Mouse (Mus musculus): ENCODE measurements around the gene Rab3b.
"Not testable (repeated sequence)": the region's sequence is repeated elsewhere in the genome, so short reads cannot be mapped to it uniquely, and the experiment has no call there.

Rab3b gene

DNA sequence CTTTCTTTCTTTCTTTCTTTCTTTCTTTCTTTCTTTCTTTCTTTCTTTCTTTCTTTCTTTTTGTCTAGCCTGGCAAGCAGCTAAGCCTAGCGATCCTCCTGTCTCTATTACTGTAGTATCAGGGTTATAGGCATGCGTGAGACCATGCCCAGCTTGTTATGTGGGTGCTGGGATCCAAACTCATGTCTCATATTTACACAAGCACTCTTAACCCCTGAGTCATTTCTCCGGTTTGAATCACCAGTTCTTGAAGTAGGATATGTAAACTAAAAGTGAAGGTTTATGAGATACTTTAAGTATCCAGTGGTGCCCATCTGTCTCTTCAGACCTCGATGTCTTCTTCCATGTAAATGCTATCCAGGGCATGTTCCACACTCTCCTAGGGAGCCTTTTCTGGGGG, 8.6 kb downstream of the Rab3b start:
- no peak for ATAC-seq (ENCODE audit: insufficient number of reproducible peaks, low FRiP score, low TSS enrichment)

DNA sequence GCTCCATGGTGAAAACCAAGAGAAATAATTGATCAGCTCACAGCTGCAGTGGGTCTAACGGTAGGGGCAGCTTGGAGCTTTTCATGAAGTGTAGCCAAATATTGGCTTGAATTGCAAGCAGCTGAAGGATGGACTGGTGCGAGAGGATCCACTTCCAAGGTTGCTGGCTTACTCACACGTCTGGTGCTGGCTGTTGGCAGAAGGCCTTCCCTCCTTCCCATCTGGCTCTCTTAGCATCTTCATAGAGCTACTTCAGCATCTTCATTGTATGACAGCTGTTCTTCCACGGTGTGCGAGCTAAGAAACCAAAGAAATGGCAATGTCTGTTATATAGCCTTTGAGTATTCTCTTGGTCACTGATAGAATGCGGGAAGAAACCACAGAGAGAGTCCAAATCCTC, 12.0 kb downstream of the Rab3b start:
- ATAC-seq (ENCODE audit: insufficient number of reproducible peaks, low FRiP score, low TSS enrichment), result no peak

DNA sequence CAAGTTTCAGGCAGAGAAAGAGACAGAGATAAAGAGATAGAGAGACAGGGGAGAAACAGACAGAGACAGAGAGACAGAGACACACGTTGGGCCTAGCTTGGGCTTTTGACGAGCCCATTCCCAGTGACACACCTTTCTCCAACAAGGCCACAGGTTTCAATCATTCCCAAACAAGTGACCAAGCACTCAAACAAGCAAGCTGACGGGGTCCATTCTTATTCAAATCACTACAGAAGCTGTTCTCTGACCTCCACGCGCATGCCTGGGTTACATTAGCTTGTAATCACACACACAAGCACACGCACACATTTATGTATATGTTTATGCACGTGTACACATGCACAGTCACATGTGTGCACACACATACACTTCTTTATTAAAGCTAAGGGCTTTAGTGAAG, 21.6 kb downstream of the Rab3b start:
- ATAC-seq (ENCODE audit: insufficient number of reproducible peaks, low FRiP score, low TSS enrichment), result no peak

DNA sequence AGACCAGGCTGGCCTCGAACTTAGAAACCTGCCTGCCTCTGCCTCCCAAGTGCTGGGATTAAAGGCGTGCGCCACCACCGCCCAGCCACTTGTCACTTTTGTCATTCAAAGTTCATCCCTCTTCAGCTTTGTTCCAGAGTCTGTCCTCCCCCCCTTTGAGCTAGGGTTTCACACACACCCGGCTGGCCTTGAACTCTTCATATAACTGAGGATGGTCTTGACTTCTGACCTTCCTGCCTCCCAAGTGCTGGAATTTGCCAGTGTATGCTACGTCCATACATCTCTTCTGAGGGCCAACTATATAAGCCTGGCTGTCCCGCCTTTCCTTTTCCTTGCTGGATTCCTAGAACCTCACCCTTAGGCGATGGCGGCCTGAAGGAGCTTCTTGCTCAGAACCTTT, 24.0 kb downstream of the Rab3b start:
- ATAC-seq (ENCODE audit: insufficient number of reproducible peaks, low FRiP score, low TSS enrichment), result no peak

DNA sequence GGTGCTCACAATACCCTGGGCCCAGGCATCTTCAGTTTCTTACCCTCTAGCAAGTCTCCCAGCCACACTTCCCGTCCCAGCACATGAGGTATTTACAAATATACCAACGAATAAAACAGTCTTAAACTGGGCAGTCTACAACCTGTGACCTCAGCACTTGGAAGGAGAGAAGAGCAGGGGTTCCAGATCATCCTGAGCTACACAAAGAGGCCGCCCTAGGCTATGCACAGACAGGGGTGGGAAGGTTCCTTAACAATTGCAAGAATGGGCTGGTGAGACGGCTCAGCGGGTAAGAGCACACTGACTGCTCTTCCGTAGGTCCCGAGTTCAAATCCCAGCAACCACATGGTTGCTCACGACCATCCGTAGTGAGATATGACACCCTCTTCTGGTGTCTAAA, 24.5 kb downstream of the Rab3b start:
- ATAC-seq (ENCODE audit: insufficient number of reproducible peaks, low FRiP score, low TSS enrichment), result no peak

DNA sequence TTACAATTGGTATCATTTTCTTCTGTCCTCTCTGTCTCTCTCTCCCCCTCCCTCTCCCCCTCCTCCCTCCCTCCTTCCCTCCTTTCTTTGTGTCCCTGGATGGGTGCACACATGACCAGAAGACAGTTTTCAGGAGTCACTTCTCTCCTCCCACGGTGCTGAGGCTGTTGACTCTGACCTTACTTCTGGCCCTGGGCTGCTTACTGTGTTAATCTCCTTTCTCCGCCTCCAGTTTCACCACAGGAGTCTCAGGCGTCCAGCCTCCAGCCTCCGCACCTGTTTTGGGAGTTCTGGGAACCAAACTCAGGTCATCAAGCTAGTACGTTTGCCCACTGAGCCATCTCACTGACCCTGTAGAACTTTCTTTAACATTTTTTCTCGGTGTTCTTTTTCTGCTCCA, 25.2 kb downstream of the Rab3b start:
- no peak for ATAC-seq (ENCODE audit: insufficient number of reproducible peaks, low FRiP score, low TSS enrichment)

DNA sequence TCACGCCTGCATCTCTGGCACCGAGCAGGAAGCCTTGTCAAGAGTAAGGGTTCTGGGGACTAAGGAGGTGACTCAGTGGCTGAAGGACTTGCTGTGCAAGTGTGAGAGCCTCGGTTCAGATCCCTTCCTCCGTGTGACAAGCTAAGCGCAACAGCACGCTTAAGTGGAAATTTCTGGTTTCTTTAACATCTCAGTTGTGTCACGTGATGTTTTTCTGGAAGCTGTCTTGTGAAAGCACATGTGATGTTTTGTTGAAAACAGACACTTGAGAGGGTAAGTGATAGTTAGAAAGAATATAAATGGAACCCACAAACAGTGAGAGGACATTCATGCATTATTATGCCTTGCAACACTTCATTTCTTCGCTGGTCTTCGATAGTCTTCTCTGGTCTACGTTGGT, 25.9 kb downstream of the Rab3b start:
- no peak for ATAC-seq (ENCODE audit: insufficient number of reproducible peaks, low FRiP score, low TSS enrichment)

DNA sequence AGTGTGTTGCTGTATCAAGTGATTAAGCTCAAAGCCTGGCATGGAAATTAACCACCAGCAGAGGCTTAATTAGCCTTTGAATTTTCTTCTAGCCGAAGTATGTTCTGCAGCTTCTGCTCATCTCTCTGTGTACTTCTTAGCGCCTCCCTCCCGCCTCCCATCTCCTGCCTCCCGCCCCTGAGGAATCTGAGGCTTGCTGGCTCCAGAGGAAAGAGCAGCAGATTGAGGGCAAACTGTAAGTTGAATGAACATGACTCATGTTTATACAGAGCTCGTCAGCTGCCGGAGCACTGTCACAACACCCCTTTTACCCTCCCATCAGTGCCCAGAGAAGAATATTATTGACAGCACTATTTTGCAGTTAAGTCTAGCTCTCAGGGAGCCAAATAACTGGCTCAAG, 27.0 kb downstream of the Rab3b start:
- ATAC-seq (ENCODE audit: insufficient number of reproducible peaks, low FRiP score, low TSS enrichment), result no peak

DNA sequence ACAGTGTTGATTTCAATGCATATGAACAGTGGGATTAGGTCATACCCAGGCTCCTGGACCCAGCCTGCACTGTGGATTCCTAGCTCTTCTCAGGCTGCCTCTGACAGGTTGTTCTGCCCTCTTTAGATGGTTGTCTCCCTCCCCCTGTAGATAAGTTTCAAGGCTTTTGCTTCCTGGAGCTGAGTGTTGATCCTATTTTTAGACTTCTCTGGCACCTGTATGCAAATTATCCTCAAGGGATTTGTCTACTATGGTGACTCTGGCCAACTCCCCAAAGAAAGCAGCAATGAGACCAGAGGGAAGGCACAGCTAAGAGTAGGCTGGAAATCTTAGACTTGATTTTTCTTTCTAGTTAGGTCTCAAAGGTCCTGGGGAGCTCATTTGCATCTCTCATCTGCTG, 28.6 kb downstream of the Rab3b start:
- no peak for ATAC-seq (ENCODE audit: insufficient number of reproducible peaks, low FRiP score, low TSS enrichment)

DNA sequence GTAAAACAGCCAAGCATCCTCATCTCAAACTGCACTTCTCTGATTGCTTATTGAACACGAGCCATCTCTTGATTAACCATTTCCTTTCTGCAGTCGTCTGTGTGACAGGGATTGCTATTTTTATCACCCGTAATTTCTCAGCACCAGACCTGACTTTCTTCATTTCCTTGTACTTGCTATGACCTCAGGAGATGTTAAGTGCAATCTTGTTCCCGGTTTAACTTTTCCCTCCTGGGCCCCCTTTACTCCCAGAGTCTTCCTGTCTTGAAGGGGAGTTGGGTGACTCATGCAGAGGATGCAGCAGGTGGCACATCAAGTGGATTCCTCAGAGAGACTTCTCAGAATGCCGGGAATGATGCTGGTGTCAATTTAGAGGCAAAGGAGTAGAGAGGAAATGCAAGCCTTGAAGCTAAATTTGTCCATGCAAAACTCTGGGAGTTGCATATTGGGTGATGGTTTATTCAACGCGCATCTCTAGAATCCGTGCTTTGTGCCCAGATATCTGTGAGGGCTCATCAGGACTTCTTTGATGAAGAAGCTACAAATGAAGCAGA, 31.1 kb downstream of the Rab3b start:
- no peak for ATAC-seq (ENCODE audit: insufficient number of reproducible peaks, low FRiP score, low TSS enrichment)

DNA sequence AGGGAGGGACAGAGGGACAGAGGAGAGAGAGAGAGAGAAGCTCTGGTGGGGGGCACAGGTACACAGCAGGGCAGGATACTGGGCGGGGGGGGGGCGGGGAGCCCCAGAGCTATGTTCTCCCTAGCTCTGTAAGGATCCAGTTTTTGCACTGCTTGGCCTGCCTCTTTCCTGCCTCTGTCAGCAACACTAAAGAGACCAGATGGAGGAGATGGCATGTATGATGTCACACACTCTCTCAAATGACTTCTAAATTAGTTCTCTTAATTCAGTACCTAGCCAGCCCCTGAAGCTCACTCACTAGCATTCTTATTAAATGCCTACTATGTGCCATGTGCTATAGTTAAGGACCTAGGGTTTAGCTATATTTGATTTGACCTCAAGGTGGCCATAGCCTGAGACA, 33.0 kb downstream of the Rab3b start:
- ATAC-seq (ENCODE audit: insufficient number of reproducible peaks, low FRiP score, low TSS enrichment), result no peak

DNA sequence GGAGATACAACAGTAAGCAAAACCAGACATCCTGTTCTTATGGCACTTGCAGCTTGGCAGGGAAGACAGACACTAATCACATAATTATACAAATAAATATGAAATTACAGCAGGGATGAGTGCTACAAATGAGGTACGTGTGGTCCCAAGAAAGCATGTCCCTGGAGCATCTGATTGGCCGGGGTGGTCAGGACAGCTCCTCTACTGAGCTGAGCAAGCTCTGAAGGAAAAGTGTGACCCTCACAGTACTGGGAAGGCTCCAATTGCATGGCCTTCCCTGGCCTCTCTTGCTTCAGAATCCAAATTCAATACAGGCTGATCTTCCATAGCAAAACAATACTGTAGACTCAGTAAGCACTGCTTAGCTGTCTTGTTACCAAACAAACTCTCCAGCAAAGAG, 34.3 kb downstream of the Rab3b start:
- no peak for ATAC-seq (ENCODE audit: insufficient number of reproducible peaks, low FRiP score, low TSS enrichment)

DNA sequence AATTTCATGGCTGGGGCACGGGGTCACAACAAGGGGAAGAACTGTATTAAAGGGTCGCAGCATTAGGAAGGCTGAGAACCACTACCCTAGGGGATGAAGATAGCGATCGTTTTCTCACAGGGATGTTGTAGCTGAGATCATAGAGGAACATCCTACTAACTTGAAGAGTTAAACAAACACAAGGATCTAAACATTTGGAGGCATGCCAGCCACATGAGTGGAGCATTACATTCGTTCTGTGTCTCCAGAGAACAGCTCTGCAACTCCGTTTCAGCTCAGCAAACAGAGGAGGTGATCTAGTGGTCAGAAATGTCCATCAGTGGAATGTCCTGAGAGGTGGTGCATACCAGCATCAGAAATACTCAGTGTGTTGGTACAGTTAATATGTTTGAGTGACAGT, 35.5 kb downstream of the Rab3b start:
- no peak for ATAC-seq (ENCODE audit: insufficient number of reproducible peaks, low FRiP score, low TSS enrichment)

DNA sequence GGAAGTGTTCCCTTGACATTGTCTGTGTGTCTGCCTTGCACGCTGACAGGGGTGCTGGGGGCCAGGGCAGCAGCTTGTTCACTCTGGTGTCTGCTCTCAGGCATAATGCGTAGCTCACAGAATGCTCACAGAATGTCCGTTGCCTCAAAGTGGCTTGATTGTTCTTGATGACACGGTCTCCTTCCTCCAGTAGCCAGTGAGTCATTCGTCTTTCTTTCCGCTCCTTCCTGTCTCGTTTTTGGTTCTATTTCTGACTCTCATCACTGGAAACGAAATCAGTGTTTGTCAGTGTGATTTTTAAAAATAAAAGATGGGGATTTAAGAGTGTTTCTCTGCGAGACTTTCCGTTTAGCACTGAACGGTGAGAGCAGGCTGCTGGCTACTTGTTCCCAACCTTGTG, 36.2 kb downstream of the Rab3b start:
- no peak for ATAC-seq (ENCODE audit: insufficient number of reproducible peaks, low FRiP score, low TSS enrichment)

DNA sequence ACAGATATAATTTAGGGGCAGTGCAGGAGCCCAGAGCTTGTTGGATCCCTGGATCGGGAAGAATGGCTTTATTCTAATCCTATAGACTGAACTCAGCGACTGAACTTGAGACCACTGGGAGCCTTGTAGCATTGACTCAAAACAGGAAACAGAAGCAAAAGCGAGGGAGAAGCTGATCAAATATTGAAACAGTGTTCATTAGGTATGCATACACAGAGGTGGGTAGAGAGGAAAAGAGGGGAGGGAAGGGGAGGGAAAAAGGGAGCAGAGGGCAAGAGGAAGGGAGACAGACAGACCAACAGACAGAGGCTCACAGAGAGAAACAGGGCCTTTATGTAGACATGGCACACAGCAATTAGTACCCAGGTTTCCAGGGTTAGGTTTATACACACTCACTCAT, 38.8 kb downstream of the Rab3b start:
- ATAC-seq (ENCODE audit: insufficient number of reproducible peaks, low FRiP score, low TSS enrichment), result no peak

DNA sequence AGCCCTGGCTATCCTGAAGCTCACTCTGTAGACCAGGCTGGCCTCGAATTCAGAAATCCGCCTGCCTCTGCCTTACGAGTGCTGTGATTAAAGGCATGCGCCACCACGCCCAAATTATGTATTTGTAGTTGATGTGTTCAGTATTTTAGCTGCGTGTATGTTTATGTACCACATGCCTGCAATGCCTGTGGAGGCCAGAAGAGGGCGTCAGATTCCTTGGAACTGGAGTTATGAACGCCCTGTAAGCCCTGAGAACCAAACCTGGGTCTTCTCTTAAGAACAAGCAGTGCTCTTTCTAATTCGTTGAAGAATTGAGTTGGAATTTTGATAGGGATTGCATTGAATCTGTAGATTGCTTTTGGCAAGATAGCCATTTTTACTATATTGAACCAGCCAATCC, 49.1 kb downstream of the Rab3b start:
- ATAC-seq (ENCODE audit: insufficient number of reproducible peaks, low FRiP score, low TSS enrichment), result not testable (repeated sequence)

DNA sequence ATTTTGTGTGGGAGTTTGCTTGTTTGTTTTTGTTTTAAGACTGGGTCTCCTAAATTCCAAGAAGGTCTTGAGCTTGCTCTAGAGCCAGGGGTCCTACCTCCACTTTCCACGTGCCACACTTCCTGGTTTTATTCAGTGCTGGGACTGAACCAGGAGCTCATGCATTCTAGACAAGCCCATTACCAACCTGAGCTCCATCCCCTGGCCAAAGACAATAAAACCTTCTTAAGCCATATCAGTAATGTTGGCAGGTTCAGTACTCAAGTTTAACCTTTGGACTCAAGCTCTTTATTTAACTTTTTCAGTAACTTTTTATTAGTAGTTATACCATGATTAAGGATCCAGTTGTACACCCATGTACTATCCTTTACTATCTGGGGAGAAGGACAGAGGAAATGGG, 54.3 kb downstream of the Rab3b start:
- ATAC-seq (ENCODE audit: insufficient number of reproducible peaks, low FRiP score, low TSS enrichment), result no peak

DNA sequence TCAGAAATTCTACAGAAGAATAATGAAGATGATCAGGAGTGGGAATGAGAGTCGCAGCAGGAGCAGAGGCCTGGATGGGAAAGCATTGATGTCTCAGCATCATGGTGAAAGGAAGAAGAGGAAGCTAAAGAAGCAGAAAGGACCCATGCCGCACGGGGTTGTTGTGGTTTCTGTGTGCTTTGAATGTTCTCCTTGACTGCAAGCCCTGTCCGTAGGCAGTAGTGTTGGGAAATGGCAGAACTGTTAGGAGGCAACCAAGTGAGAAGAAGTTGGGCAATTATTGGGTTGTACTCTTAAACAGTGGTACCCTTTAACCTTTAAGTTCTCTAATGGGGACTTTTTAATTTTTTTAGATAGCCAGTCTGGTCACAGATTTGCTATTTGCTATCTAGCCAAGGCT, 56.0 kb downstream of the Rab3b start:
- no peak for ATAC-seq (ENCODE audit: insufficient number of reproducible peaks, low FRiP score, low TSS enrichment)

DNA sequence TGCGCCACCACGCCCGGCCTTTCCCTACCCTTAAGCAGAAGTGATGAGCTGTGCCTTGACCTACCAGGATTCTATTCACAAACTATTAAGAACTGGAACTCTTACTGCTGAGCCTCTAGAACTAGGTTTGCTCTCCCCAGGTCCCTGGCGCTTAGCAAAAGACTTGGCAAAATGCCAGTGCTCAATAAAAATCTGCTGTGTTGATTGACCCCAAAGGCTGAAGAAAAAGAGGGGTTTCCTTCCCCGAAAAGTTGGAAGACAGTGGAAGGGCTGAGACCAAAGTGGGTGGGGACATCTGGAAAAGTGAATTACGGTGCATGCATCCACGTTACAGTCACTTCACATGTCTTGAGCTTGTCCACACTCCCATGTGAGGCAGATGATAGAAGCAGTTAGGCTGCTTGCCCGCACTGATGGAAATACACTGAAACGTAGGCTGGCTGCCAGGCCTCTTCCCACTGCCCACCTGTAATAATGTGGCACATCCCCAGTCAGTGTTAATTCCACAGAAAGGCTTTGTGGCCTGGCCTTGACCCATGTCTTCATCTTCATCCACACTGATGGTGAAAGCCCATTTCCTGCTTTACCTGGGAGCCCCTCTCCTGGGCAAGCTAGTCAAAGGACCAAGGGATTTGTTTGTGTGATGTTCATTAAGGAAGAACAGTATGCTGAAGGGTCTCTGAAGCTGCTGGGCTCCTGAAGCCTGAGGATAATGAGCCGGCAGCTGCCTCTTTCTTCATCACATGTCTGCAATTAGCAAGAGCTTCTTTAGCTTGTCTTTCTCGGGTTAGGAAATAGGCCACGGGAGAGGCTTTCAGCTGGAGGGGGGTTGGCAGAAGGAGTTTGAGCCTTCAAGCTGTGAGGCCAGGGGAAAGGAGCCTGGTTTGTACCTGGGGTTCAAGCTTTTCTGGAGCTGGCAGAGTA, 59.2 kb downstream of the Rab3b start:
- ATAC-seq (ENCODE audit: insufficient number of reproducible peaks, low FRiP score, low TSS enrichment), result peak; percentile 73

DNA sequence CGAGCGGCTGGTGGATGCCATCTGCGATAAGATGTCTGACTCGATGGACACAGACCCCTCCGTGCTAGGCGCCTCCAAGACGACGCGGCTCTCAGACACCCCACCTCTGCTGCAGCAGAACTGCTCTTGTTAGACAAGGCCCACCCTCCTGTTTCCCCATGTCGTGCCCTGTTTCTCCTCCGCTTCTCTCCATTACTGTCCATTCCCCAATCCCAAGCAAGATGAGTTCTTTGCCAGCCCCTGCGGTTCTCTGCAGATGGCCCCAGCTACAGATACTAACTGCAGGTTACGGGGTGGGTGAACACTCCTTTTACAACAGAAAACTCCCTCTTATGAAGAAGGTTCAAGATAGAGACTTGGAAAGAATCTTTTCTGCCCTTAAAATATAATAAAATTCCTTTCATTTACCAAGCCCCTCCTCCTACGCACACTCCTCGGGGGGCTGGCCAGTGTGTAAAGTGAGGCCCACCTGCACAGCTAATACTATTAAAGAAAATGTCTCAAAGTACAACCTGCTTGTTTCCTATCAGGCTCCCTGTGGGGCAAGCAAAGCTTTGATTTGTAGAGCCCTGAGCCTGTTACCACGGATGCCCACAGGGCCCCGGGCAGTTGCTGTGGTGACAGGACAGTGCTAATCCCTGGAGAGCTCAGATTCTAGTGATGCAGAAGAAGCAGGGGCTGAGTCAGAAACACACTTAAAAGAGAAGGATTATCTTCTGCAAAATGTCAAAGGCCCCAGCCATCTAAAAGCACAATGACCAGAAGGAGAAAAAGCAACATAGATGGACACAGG, 62.0 kb downstream of the Rab3b start:
- ATAC-seq (ENCODE audit: insufficient number of reproducible peaks, low FRiP score, low TSS enrichment), result no peak

DNA sequence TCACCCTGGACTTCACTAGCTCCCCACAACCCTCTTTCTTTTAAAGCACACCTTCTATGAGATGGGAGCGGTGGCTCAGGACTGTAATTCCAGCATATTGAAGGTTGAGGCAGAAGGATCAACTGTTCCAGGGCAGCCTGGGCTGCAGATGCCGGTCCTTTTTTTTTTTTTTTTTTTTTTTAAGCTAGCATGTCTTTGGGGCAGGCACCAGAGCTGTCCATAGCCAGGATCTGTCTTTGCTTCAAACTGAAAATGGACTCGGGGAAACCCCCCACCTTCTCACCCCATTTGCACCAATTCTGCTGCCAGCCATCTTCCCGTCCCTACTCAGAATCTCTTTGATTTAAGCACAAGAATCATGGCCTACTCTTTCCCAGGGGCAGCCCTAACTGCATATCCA, 63.3 kb downstream of the Rab3b start:
- no peak for ATAC-seq (ENCODE audit: insufficient number of reproducible peaks, low FRiP score, low TSS enrichment)

Data from cerebellum, adult (tissue).